Mouse (Mus musculus) liver, adult 2 months (tissue): ENCODE measurements around the gene P2rx7.

Source experiments
- CTCF ChIP-seq: fragments of 200-500 bp; IDR thresholded peaks from 2 replicates; pipeline ENCODE4 v1.5.1; 2011; ENCODE audit warnings: low read depth, low read length, control low read depth
- POLR2A ChIP-seq: fragments of 200-500 bp; IDR thresholded peaks from 2 replicates; pipeline ENCODE4 v1.6.1; 2011; ENCODE audit warnings: low read length, control low read depth; ENCODE audit not compliant: insufficient read depth; ENCODE audit errors: extremely low read depth

- no peak for TF ChIP-seq CTCF
- TF ChIP-seq POLR2A: no peak
These were observed 57.1 kb downstream of the P2rx7 start for GRCm38 (mm10) chr5:122700837-122701212.
